Mouse (Mus musculus) liver, embryonic 11.5 days (tissue): ENCODE measurements around the gene Ndufb4. TPM values are rescaled to one million over a fixed set of nuclear protein-coding genes. Genes with fewer than 3 reads are reported as not detected.
A peak's percentile ranks its signal among the peaks of the same experiment; 100 is the strongest.
"Not testable (repeated sequence)": the region's sequence is repeated elsewhere in the genome, so short reads cannot be mapped to it uniquely, and the experiment has no call there.

Experiments
- ATAC-seq: fragments of 200-750 bp; cut with Nextera tagmentation; replicated peaks from 2 replicates; pipeline ENCODE4 v1.8.0; 2017; ENCODE audit warnings: moderate number of reproducible peaks, mild to moderate bottlenecking, moderate TSS enrichment, moderate library complexity; ENCODE audit not compliant: low FRiP score
- DNase-seq: peaks from one replicate; pipeline ENCODE4 v3.0.0-alpha.2; 2017; ENCODE audit warnings: low spot score
- H3K27ac ChIP-seq: fragments of 300-500 bp; sonication (generic); 2 replicates; pipeline ENCODE4 v1.5.1; 2014; ENCODE audit warnings: mild to moderate bottlenecking, low read depth, low read length, control low read depth
- H3K27me3 ChIP-seq: fragments of 300-500 bp; sonication (generic); replicated peaks from 2 replicates; pipeline ENCODE4 v1.6.1; 2014; ENCODE audit warnings: low read length, mixed read lengths; ENCODE audit not compliant: control insufficient read depth, insufficient read depth
- H3K36me3 ChIP-seq: fragments of 300-500 bp; sonication (generic); 2 replicates; pipeline ENCODE4 v1.6.1; 2014; ENCODE audit warnings: mild to moderate bottlenecking, low read length, moderate library complexity, mixed read lengths; ENCODE audit not compliant: control insufficient read depth, insufficient read depth
- H3K4me1 ChIP-seq: fragments of 300-500 bp; sonication (generic); replicated peaks from 2 replicates; pipeline ENCODE4 v1.6.1; 2014; ENCODE audit warnings: low read length, mixed read lengths; ENCODE audit not compliant: control insufficient read depth, insufficient read depth
- H3K4me2 ChIP-seq: fragments of 300-500 bp; sonication (generic); 2 replicates; pipeline ENCODE4 v1.6.1; 2014; ENCODE audit warnings: mild to moderate bottlenecking, control low read depth, moderate library complexity
- H3K4me3 ChIP-seq: fragments of 300-500 bp; sonication (generic); 2 replicates; pipeline ENCODE4 v1.5.1; 2014; ENCODE audit warnings: low read depth, low read length, control low read depth
- H3K9ac ChIP-seq: fragments of 300-500 bp; sonication (generic); 2 replicates; pipeline ENCODE4 v1.6.1; 2014; ENCODE audit warnings: low read depth, low read length, control low read depth
- H3K9me3 ChIP-seq: fragments of 300-500 bp; sonication (generic); 2 replicates; pipeline ENCODE4 v1.6.1; 2016; ENCODE audit warnings: low read length, inconsistent platforms, mixed read lengths; ENCODE audit not compliant: control insufficient read depth
- WGBS: fragments of 180-500 bp; shearing (Covaris S2); extraction: QIAGEN DNeasy Blood & Tissue Kit; methylation state at CpG from one replicate; pipeline ENCODE4 v1.1.7; 2014; 5-methylcytosine and 5-hydroxymethylcytosine counted together
- polyA plus RNA-seq: library from polyadenylated mRNA; unstranded; fragments of >200 nt; fragmentation: Nextera tagmentation; extraction: Ambion mirVana; gene quantifications from 2 replicates; pipeline ENCODE4 v1.2.1, GENCODE M21; 2014

Gene Ndufb4
- polyA plus RNA-seq = 67.6 and 72.2 TPM in 2 replicates

GRCm38 (mm10) chr16:37653731-37654657 lies at the start of gene Ndufb4:
Gene Ndufb4, minus strand, starts transcription at chr16:37654453.
- Histone ChIP-seq H3K4me2 (peak within 1 kb of the TSS; percentile 63), H3K4me3 (peak within 1 kb of the TSS; percentile 83), H3K4me1 (peaks cover 7% of the 10 kb centered on the region; the same call in 1 of the 2 replicates), H3K9ac (peak within 1 kb of the TSS; percentile 87), H3K27me3 (no peaks in the 10 kb centered on the region), H3K9me3 (no peaks in the 10 kb centered on the region), H3K27ac (peak within 1 kb of the TSS; percentile 80), H3K36me3 (no peaks in the 10 kb centered on the region)
- peak; percentile 91 for ATAC-seq
- WGBS = 0% methylated on average over 50 of the region's 58 CpGs
- peak; percentile 95 for DNase-seq

GRCm38 (mm10) chr16:37703884-37704283 lies 49.6 kb upstream of the Ndufb4 start:
- no peaks in the 10 kb centered on the region for H3K4me1 ChIP-seq
- no peak overlapping the region for H3K9ac ChIP-seq
- DNase-seq = no peak
- no peaks in the 10 kb centered on the region for H3K36me3 ChIP-seq
- no peak overlapping the region for H3K4me2 ChIP-seq
- WGBS = 72% methylated on average over 5 of the region's 5 CpGs
- H3K9me3 ChIP-seq = peaks cover under 1% of the 10 kb centered on the region; the same call in 1 of the 2 replicates
- H3K27ac ChIP-seq = no peak overlapping the region
- ATAC-seq = no peak
- H3K4me3 ChIP-seq = no peak overlapping the region
- H3K27me3 ChIP-seq = no peaks in the 10 kb centered on the region

- not testable (repeated sequence) for H3K9ac ChIP-seq, H3K36me3 ChIP-seq, ATAC-seq, DNase-seq, H3K4me2 ChIP-seq, H3K9me3 ChIP-seq, H3K27me3 ChIP-seq, H3K4me3 ChIP-seq, H3K4me1 ChIP-seq, H3K27ac ChIP-seq
These were observed 45.8 kb upstream of the Ndufb4 start for GRCm38 (mm10) chr16:37700071-37700470.

DNA sequence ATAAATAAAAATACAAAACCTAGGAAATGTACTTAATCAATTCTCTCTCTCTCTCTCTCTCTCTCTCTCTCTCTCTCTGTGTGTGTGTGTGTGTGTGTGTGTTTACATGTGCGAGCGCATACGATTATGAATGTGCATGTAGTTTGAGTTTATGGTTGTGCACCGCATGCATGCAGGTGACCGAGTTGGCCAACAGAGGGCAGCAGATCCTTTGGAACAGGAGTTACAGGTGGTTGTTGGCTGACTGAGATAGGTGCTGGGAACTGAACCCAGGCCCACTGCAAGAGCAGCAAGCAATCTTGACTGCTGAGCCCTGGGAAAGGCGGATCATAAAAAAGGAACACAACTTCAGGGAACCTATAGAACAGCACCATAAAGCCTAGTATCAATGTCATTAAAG lies 44.5 kb upstream of the Ndufb4 start:
- Histone ChIP-seq H3K4me1 (no peaks in the 10 kb centered on the region), H3K36me3 (no peaks in the 10 kb centered on the region), H3K4me2 (no peak overlapping the region), H3K27me3 (no peaks in the 10 kb centered on the region), H3K9me3 (peaks cover 3% of the 10 kb centered on the region; the same call in 1 of the 2 replicates), H3K9ac (no peak overlapping the region), H3K27ac (no peak overlapping the region), H3K4me3 (no peak overlapping the region)
- no peak for ATAC-seq
- no peak for DNase-seq
- WGBS = 91% methylated on average over 6 of the region's 6 CpGs

GRCm38 (mm10) chr16:37697271-37697670 lies 43.0 kb upstream of the Ndufb4 start:
- DNase-seq (no peak), ATAC-seq (no peak)
- Histone ChIP-seq H3K9ac (no peak overlapping the region), H3K4me2 (no peak overlapping the region), H3K27me3 (no peaks in the 10 kb centered on the region), H3K4me1 (no peaks in the 10 kb centered on the region), H3K27ac (no peak overlapping the region), H3K4me3 (no peak overlapping the region), H3K36me3 (no peaks in the 10 kb centered on the region), H3K9me3 (peaks cover 3% of the 10 kb centered on the region; the same call in 1 of the 2 replicates)
- WGBS = 89% methylated on average over 5 of the region's 5 CpGs

- DNase-seq (no peak), ATAC-seq (no peak)
- H3K36me3 ChIP-seq = no peaks in the 10 kb centered on the region
- no peak overlapping the region for H3K4me2 ChIP-seq
- H3K27ac ChIP-seq = no peak overlapping the region
- WGBS = 71% methylated on average over 12 of the region's 12 CpGs
- no peak overlapping the region for H3K4me3 ChIP-seq
- H3K9me3 ChIP-seq = no peaks in the 10 kb centered on the region
- H3K27me3 ChIP-seq = no peaks in the 10 kb centered on the region
- H3K9ac ChIP-seq = no peak overlapping the region
- peaks cover 10% of the 10 kb centered on the region for H3K4me1 ChIP-seq
These were observed 36.9 kb upstream of the Ndufb4 start for GRCm38 (mm10) chr16:37690932-37691730.

GRCm38 (mm10) chr16:37690465-37690864 lies 36.2 kb upstream of the Ndufb4 start:
- Histone ChIP-seq H3K27me3 (no peaks in the 10 kb centered on the region), H3K4me2 (no peak overlapping the region), H3K9me3 (no peaks in the 10 kb centered on the region), H3K4me1 (peaks cover 15% of the 10 kb centered on the region), H3K36me3 (no peaks in the 10 kb centered on the region), H3K4me3 (no peak overlapping the region), H3K9ac (no peak overlapping the region), H3K27ac (no peak overlapping the region)
- ATAC-seq (no peak), DNase-seq (no peak)
- WGBS = 79% methylated on average over 6 of the region's 6 CpGs

GRCm38 (mm10) chr16:37689934-37690333 lies 35.7 kb upstream of the Ndufb4 start:
- WGBS = 62% methylated on average over 10 of the region's 10 CpGs

More at GRCm38 (mm10) chr16:37689934-37690333, 35.7 kb upstream of the Ndufb4 start:
- Histone ChIP-seq H3K4me3 (no peak overlapping the region), H3K4me2 (no peak overlapping the region), H3K27me3 (no peaks in the 10 kb centered on the region), H3K9me3 (no peaks in the 10 kb centered on the region), H3K27ac (no peak overlapping the region), H3K36me3 (no peaks in the 10 kb centered on the region), H3K9ac (no peak overlapping the region), H3K4me1 (peaks cover 19% of the 10 kb centered on the region)
- ATAC-seq (no peak), DNase-seq (no peak)
